Mouse (Mus musculus) right cerebral cortex, postnatal 14 days (tissue): ENCODE measurements around the gene Fcgr1.
"Not testable (repeated sequence)": the region's sequence is repeated elsewhere in the genome, so short reads cannot be mapped to it uniquely, and the experiment has no call there.

Experiments
- DNase-seq: peaks from one replicate; pipeline ENCODE4 v3.0.0; 2022

Fcgr1 gene

DNA sequence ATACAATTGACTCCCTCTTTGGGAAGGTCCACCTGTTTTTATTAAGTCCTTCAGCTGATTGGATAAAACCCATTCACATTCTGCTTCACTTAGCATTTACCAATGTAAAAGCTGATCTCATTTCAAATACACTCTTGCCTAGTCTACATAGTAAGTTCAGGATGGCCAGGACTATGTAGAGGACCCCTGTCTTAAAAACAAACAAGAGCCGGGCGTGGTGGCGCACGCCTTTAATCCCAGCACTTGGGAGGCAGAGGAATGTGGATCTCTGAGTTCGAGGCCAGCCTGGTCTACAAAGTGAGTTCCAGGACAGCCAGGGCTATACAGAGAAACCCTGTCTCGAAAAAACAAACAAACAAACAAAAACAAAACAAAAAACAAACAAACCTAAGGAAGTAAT is 30.0 kb upstream of the Fcgr1 start:
- not testable (repeated sequence) for DNase-seq

DNA sequence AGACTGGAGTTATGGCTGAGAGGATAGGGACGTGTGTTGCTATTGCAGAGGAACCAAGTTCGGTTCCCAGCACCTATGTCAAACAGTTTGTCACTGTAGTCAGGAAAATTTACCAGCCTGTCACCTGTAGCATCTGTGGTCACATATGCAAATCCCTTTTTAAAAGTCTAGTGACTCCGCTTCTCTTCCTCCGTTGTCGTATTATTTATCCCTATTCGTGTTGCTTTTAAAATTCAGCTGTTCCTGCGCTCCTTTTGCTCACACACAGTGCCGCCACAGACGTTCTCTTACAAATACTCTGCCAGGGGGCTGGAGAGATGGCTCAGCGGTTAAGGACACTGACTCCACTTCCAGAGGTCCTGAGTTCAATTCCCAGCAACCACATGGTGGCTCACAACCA is 28.8 kb upstream of the Fcgr1 start:
- no peak for DNase-seq

GRCm38 (mm10) chr3:96321891-96322290 is 28.1 kb upstream of the Fcgr1 start:
- no peak for DNase-seq

DNA sequence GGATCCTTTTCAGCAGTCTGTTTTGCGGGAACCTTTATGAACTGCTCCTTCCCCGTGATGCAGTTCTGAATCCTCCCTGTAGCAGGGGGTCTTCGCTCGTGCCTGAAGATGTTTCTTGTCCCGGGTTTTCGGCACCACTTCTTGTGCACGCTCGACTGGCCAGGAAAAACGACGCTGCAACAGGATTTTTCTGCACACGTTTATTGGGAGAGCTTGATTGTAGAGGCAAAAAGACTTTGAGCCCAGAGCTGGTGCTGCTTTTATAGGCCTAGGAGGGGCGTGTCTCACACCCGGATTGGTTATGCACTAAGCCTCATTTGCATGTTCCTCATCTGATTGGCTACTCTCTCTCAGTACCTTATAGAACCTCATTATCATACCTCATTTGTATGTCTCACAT is 26.2 kb upstream of the Fcgr1 start:
- not testable (repeated sequence) for DNase-seq

DNA sequence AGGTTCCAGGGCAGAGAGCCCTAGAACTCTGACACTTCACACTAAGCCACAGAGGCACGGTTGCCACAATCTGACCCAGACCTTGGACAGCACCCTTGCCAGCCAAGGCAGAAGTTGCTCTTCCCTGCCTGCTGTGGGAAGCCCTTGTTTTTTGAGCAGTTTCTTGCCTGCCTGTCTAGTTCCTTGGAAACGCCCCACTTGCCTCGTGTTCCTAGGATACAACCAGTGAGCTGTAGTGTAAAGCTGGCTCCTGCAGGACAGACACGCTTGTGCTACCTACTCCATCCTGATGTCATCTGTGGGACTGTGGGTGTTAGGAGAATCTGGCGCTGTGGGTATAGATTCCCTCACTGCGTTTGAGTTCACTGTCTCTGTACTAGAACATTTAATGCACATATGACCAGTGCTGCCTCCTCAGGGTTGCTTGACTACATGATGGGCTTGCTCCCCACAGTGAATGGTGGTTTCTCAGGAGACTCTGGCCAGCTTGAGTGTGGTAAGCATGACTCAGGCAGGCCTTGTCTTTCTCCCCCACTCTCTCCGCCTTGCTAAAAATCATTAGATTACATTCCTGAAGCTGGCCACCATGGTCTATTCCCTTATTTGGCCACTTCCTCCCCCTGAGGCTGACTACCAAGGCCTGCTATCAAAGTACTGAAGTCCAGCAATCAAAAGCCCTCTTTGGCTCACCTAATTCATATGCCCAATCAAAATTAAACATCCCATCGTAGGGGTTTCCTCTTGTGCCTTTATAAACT is 18.8 kb upstream of the Fcgr1 start:
- peak; percentile 16 for DNase-seq

DNA sequence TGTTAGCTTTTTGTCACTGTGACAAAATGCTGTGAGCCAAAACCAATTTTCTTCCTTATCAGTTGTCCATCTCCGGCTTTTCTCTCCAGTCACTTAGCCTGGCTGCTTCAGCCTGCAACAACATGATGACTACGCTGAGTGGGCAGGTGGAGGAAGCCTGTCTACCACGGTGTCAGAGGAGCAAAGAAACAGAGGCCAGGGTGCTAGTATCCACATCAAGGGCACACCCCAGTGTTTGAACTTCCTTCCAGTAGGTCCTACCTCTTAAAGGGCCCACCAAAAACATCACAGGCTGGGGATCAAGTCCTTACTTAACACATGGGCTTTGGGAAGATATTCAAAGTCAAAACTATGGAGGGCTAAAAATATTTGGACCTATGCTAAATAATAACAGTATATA is 15.7 kb upstream of the Fcgr1 start:
- no peak for DNase-seq

DNA sequence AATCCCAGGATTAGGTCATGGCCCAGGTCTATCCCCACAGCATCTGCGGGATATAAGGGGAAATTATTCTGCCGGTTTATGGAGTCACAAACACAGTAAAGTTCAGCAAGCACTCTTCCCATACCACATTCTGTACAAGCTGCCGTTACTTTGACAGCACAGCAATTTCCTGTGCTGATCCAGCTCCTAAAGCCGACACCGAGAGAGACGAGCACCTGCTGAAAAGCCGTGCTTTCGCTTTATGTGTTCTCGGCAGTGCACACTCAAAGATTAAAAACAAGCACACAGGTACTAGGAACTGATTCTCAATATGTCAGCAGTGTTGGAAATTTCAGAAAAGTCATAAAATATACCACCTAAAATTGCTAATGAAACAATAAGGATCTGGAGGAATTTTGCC is 12.7 kb upstream of the Fcgr1 start:
- no peak for DNase-seq

DNA sequence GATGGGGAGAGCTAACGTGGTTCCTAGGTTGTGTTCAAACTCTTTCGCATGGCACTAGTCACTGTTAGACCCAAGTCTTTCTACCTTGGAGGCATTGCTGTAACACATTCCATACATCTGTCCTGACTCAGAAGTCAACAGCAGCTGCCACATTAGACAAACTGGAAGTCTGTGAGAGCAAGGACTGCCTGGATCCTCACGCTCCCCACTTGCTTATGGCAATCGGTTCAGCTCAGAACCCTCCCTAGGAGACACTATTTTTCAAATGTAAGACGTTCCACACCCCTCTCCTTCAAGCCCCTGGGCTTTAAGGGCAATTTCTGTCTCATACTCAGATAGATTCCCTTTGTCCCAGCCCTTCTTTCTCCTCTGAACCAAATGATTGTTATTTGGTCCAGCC is 8.3 kb upstream of the Fcgr1 start:
- no peak for DNase-seq

DNA sequence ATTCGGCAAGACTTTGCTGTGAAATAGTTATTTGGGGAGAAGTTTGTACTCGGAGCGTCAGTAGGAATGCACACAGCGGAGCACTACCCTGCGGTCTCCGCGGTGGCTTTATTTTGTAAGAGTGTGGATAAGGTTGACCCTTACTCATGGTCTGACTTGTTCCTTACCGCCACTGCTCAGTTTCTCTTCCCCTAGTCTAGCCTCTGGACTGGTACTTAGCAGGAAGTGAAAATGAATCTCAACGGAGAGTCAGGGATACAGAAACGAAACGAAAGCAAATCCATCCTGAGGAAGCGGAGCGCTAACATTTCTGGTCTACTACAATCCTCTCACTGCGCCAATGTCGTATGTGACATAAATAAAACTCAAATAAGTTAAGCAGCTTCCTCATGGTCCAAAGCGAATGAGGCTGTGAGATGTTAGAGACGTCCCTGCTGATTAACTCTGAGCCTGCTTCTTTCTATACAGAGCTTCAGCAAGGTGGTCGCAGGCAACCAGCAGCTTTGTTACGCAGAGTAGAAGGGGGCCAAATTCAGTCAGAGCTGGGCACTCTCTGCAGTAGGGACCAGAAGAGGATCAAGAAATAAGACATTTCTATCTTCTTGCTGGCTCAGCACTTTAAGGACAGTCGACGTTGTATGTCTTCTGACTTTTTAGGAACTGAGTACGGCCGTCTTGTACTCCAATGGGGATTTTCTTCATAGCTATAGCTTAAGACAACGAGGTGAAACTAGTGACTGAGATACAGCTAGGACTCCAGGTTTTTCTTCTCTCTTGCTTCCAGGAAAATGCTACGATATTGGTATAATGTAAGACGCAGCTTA is 7.1 kb upstream of the Fcgr1 start:
- DNase-seq, result no peak

- DNase-seq, result no peak
These were observed 5.8 kb upstream of the Fcgr1 start for GRCm38 (mm10) chr3:96299562-96299961.

- DNase-seq, result no peak
These were observed 4.6 kb upstream of the Fcgr1 start for GRCm38 (mm10) chr3:96298360-96298759.

GRCm38 (mm10) chr3:96293368-96293767 is 401 bp downstream of the Fcgr1 start:
- DNase-seq, result no peak

DNA sequence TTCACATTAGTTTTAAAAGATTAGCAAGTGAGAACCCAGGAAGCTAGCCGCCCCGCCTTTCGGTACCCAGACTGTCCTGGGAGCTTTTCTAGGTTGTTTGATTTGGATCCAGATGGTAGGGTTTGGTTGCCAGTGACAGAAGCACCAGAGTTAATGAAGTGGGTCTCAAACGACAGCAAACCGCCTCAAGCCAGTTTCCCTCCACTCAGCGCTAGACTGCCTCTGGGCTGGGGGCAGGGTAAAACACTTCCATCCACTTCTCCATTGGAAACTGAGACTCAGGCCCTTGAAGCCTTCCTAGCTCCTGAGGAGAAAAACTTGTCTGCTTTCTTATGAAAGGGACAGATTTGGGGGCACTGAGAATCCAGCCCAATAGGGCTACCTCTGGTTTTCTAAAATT is 1.1 kb downstream of the Fcgr1 start:
- DNase-seq, result no peak

DNA sequence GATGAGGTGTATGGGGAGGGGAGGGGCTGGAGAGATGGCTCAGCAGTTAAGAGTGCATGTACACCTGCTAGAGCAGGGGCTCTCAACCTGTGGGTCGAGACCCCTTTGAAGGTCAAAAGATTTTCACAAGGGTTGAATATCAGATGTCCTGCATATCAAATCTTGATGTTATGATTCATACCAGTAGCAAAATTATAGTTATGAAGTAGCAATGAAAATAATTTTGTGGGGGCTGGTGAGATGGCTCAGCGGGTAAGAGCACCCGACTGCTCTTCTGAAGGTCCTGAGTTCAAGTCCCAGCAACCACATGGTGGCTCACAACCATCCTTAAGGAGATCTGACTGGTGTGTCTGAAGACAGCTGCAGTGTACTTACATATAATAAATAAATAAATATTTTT is 3.0 kb downstream of the Fcgr1 start:
- DNase-seq, result not testable (repeated sequence)

DNA sequence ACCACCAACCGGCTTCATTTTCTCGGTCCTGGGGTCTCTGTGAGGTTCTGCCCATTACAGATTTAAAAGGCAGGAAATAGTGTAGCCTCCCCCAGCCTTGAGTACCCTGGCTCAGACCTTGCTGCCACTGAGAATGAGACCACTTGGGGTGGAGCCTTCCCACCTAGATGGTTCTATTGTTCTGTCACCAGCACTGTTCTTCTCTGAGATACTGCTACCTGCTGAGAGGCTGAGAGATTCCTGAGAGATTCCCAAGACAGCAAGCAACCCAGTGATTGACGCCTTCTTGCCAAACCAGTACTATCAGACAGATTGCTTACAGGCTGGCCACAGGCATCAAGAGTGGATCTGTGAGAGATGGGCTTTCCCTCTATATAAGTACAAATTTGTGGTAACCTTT is 4.6 kb downstream of the Fcgr1 start:
- no peak for DNase-seq

GRCm38 (mm10) chr3:96287334-96287733 is 6.4 kb downstream of the Fcgr1 start:
- DNase-seq, result not testable (repeated sequence)

DNA sequence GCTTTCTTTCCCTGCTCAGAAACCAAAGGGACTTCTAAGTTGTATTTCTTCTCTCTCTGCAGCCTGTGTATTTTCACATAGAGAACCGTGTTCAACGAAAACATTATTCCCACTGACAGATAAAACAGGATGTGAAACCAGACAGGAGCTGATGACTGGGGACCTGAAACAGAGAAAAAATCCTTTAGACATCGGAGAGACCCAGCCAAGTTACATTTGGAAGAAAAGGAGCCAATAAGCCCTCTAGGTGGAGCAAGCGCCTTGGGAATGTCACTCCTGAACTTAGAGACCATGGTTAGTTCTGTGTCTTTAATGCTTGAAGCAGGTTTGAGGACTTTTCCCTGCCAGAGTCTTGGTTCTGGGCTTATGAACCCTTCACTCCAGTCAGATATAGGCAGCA is 9.3 kb downstream of the Fcgr1 start:
- DNase-seq, result peak; percentile 32

- no peak for DNase-seq
These were observed 13.1 kb downstream of the Fcgr1 start for GRCm38 (mm10) chr3:96280660-96281059.

- DNase-seq, result peak; percentile 91
These were observed 15.8 kb downstream of the Fcgr1 start for GRCm38 (mm10) chr3:96277800-96278624.

GRCm38 (mm10) chr3:96277428-96277799 is 16.4 kb downstream of the Fcgr1 start:
- peak; percentile 55 for DNase-seq

DNA sequence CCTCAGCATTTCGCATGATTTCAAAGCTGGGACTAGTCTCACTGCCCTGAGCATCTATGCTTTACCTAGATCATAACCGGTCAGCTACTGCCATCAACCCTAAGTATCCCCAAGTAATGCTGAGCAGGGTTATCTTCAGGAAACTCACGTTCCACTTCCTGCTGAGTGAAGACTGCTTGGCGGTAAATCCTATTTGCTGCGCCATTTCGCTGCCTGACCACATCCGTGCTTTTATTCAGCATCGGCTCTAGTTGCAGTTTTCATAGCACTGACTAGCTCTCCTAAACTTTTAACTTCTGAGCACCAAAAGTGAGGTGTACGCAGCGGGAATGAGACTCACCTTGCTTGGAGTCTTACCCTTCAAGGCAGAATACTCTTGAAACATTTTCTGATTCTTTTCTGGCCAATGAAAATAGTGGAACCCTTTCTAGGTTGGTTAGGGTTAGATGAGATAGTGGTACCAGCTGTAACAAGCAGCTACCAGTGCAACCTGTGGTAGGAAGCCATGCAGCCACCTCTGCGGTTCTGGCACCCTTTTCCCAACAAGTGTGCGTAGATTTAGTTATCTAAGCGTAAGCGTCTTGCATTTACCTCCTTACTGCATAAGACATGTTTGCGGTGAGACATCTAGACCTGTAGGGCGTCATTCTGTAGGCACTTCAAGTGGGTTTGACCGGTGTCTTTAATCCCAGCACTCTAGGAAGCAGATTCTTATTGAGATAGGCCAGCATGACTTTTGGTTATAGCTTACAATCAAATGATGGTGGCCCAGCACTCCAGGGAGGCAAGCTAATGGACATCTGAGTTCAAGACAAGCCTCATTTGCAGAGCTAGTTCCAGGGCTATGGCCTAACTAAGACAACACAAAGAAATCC is 19.9 kb downstream of the Fcgr1 start:
- DNase-seq, result no peak
